Mouse (Mus musculus): Measurements from ENCODE around the gene Ctnna3. TPM values are rescaled to one million over a fixed set of nuclear protein-coding genes. Genes with fewer than 3 reads are reported as not detected.

Ctnna3 gene
- total and polyA plus RNA-seq, 2 experiments from 2014 or later = 1.0 to 2.1 TPM

GRCm38 (mm10) chr10:64096532-64096931, 666.6 kb downstream of the Ctnna3 start:
- H3K9ac ChIP-seq (replicated peaks; ENCODE audit: low read length) = no peak overlapping the region
- WGBS = 97% methylated on average over 1 of the region's 1 CpGs
- H3K36me3 ChIP-seq (ENCODE audit: insufficient read depth, low read length) = no peaks in the 10 kb centered on the region
- no peak overlapping the region for H3K4me3 ChIP-seq (ENCODE audit: low read length)
- no peaks in the 10 kb centered on the region for H3K9me3 ChIP-seq (ENCODE audit: low read length)
- DNase-seq (ENCODE audit: low spot score) = peak; percentile 13
- H3K27me3 ChIP-seq (ENCODE audit: insufficient read depth, low read length) = no peaks in the 10 kb centered on the region
- ATAC-seq = no peak
- no peak overlapping the region for H3K27ac ChIP-seq
- H3K4me2 ChIP-seq (ENCODE audit: low read depth, low read length) = no peak overlapping the region
- H3K4me1 ChIP-seq (ENCODE audit: insufficient read depth, low read length) = no peaks in the 10 kb centered on the region
- peak; percentile 31 for TF ChIP-seq CTCF (IDR thresholded peaks at IDR 0.05; ENCODE audit: low read depth)

DNA sequence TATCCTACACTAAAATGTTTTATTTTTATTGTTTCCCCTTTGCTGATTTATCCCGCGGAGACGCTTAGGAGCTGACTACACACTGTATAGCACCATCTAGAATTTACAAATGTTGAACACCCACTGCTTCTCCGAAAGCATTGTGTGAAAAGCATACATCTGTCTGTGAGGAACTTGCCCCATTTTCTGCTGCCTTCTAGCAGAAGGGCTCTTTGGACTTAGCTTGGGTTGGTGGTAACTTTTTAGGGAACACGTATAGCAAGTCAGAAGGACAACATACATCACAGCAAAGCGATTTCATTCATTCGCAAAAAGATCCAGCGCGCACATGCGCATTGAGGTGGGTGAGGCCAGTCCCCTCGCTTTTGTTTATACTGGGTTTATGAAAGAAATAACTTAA, 685.3 kb downstream of the Ctnna3 start:
- H3K27ac ChIP-seq = no peak overlapping the region
- no peaks in the 10 kb centered on the region for H3K27me3 ChIP-seq (ENCODE audit: insufficient read depth, low read length)
- H3K9ac ChIP-seq (replicated peaks; ENCODE audit: low read length) = no peak overlapping the region
- DNase-seq (ENCODE audit: low spot score) (no peak), ATAC-seq (no peak)
- no peaks in the 10 kb centered on the region for H3K36me3 ChIP-seq (ENCODE audit: insufficient read depth, low read length)
- no peaks in the 10 kb centered on the region for H3K4me1 ChIP-seq (ENCODE audit: insufficient read depth, low read length)
- H3K4me3 ChIP-seq (ENCODE audit: low read length) = no peak overlapping the region
- H3K9me3 ChIP-seq (ENCODE audit: low read length) = no peaks in the 10 kb centered on the region
- TF ChIP-seq CTCF (IDR thresholded peaks at IDR 0.05; ENCODE audit: low read depth) = no peak
- H3K4me2 ChIP-seq (ENCODE audit: low read depth, low read length) = no peak overlapping the region
- WGBS = 94% methylated on average over 11 of the region's 11 CpGs

- Histone ChIP-seq H3K4me3 (ENCODE audit: low read length) (no peak overlapping the region), H3K27ac (no peak overlapping the region), H3K9ac (replicated peaks; ENCODE audit: low read length) (no peak overlapping the region), H3K27me3 (ENCODE audit: insufficient read depth, low read length) (no peaks in the 10 kb centered on the region), H3K4me1 (ENCODE audit: insufficient read depth, low read length) (no peaks in the 10 kb centered on the region), H3K4me2 (ENCODE audit: low read depth, low read length) (no peak overlapping the region), H3K9me3 (ENCODE audit: low read length) (no peaks in the 10 kb centered on the region), H3K36me3 (ENCODE audit: insufficient read depth, low read length) (no peaks in the 10 kb centered on the region)
- WGBS = 80% methylated on average over 3 of the region's 3 CpGs
- no peak for TF ChIP-seq CTCF (IDR thresholded peaks at IDR 0.05; ENCODE audit: low read depth)
- DNase-seq (ENCODE audit: low spot score) (no peak), ATAC-seq (no peak)
Observed at GRCm38 (mm10) chr10:64118833-64119232, 688.9 kb downstream of the Ctnna3 start.

DNA sequence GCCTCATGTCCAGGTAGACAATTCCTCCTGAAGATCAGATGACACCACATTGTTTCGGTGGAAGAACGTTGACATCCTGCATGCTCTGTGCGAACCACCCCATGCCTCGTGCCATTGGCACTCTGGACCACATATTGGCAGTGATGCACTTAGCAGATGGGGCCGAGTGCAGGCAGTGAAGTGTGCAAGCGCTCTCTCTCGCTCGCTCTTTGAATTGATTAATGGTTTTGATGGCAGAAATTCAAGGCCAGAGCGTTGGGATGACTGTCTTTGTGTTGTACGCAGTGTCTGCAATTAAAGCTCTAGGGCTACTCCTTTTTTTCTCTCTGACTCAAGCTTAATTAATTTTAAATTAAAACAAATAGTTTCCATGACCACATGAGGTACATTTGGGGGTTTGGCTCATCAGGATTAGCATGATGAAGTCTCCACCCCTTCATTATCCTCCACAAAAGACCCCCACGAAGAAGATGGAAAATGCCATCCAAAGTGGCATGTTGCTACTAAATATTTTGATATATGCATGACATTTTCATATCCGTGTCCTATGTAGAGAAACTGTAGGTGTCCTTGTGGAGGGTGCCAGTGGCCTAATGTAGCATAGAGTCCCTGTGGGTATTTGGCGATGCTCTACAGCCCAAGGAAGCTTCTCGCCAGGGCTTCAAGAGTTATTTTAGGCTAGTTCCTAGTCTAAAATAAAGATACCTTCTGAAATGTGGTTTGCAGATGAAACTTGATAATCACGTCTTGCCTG, 700.7 kb downstream of the Ctnna3 start:
- no peaks in the 10 kb centered on the region for H3K9me3 ChIP-seq (ENCODE audit: low read length)

GRCm38 (mm10) chr10:64133461-64133860, 703.6 kb downstream of the Ctnna3 start:
- 68% methylated on average over 3 of the region's 3 CpGs for WGBS
- Histone ChIP-seq H3K4me3 (ENCODE audit: low read length) (no peak overlapping the region), H3K27ac (no peak overlapping the region), H3K9ac (replicated peaks; ENCODE audit: low read length) (no peak overlapping the region), H3K4me2 (ENCODE audit: low read depth, low read length) (no peak overlapping the region), H3K27me3 (ENCODE audit: insufficient read depth, low read length) (no peaks in the 10 kb centered on the region), H3K36me3 (ENCODE audit: insufficient read depth, low read length) (no peaks in the 10 kb centered on the region), H3K4me1 (ENCODE audit: insufficient read depth, low read length) (no peaks in the 10 kb centered on the region), H3K9me3 (ENCODE audit: low read length) (no peaks in the 10 kb centered on the region)
- ATAC-seq = no peak
- DNase-seq (ENCODE audit: low spot score) = no peak
- TF ChIP-seq CTCF (IDR thresholded peaks at IDR 0.05; ENCODE audit: low read depth) = no peak

More for the DNA sequence above, 700.7 kb downstream of the Ctnna3 start:
- TF ChIP-seq CTCF (IDR thresholded peaks at IDR 0.05; ENCODE audit: low read depth) = no peak
- Histone ChIP-seq H3K4me1 (ENCODE audit: insufficient read depth, low read length) (no peaks in the 10 kb centered on the region), H3K27me3 (ENCODE audit: insufficient read depth, low read length) (no peaks in the 10 kb centered on the region), H3K36me3 (ENCODE audit: insufficient read depth, low read length) (no peaks in the 10 kb centered on the region), H3K4me3 (ENCODE audit: low read length) (no peak overlapping the region), H3K27ac (no peak overlapping the region), H3K9ac (replicated peaks; ENCODE audit: low read length) (no peak overlapping the region), H3K4me2 (ENCODE audit: low read depth, low read length) (no peak overlapping the region)
- WGBS = 38% methylated on average over 15 of the region's 15 CpGs
- peak; percentile 75 for DNase-seq (ENCODE audit: low spot score)
- peak; percentile 93 for ATAC-seq

GRCm38 (mm10) chr10:64135481-64135880, 705.6 kb downstream of the Ctnna3 start:
- H3K4me2 ChIP-seq (ENCODE audit: low read depth, low read length) = peak overlapping the region; percentile 21; the same call in 1 of the 2 replicates
- TF ChIP-seq CTCF (IDR thresholded peaks at IDR 0.05; ENCODE audit: low read depth) = no peak; the same call in 1 of the 2 replicates
- H3K36me3 ChIP-seq (ENCODE audit: insufficient read depth, low read length) = no peaks in the 10 kb centered on the region
- no peak for ATAC-seq
- 18% methylated on average over 7 of the region's 7 CpGs for WGBS
- no peak overlapping the region for H3K9ac ChIP-seq (replicated peaks; ENCODE audit: low read length)
- no peak overlapping the region for H3K27ac ChIP-seq
- no peak for DNase-seq (ENCODE audit: low spot score)
- no peaks in the 10 kb centered on the region for H3K27me3 ChIP-seq (ENCODE audit: insufficient read depth, low read length)
- H3K4me3 ChIP-seq (ENCODE audit: low read length) = no peak overlapping the region
- no peaks in the 10 kb centered on the region for H3K4me1 ChIP-seq (ENCODE audit: insufficient read depth, low read length)
- H3K9me3 ChIP-seq (ENCODE audit: low read length) = no peaks in the 10 kb centered on the region

DNA sequence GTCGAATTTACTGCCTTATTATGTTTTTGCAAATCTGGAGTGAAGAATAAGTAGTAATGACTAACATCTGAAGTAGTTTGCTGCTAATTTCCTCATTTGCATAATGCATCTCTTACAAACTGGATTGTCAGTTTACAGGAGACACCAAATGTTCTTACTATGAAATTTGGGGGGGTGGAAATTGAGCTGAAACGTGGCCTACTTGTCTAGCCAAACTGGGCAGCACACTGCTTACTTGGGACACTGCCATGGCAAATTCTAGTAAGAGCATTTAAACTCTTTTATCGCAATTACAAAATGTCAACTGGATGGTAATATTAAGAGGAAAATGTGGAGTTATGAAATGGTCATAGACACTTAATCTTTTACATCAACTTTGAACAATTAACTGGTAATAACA, 716.6 kb downstream of the Ctnna3 start:
- Histone ChIP-seq H3K27me3 (ENCODE audit: insufficient read depth, low read length) (no peaks in the 10 kb centered on the region), H3K27ac (no peak overlapping the region), H3K4me3 (ENCODE audit: low read length) (no peak overlapping the region), H3K36me3 (ENCODE audit: insufficient read depth, low read length) (no peaks in the 10 kb centered on the region), H3K4me1 (ENCODE audit: insufficient read depth, low read length) (no peaks in the 10 kb centered on the region), H3K4me2 (ENCODE audit: low read depth, low read length) (no peak overlapping the region), H3K9ac (replicated peaks; ENCODE audit: low read length) (no peak overlapping the region), H3K9me3 (ENCODE audit: low read length) (no peaks in the 10 kb centered on the region)
- no peak for TF ChIP-seq CTCF (IDR thresholded peaks at IDR 0.05; ENCODE audit: low read depth)
- 68% methylated on average over 3 of the region's 3 CpGs for WGBS
- DNase-seq (ENCODE audit: low spot score) = no peak
- ATAC-seq = no peak

Measured in hindbrain, postnatal 0 days (tissue).